24 mouse cellular contexts compared by ENCODE assay signal in the genomic region with DNA sequence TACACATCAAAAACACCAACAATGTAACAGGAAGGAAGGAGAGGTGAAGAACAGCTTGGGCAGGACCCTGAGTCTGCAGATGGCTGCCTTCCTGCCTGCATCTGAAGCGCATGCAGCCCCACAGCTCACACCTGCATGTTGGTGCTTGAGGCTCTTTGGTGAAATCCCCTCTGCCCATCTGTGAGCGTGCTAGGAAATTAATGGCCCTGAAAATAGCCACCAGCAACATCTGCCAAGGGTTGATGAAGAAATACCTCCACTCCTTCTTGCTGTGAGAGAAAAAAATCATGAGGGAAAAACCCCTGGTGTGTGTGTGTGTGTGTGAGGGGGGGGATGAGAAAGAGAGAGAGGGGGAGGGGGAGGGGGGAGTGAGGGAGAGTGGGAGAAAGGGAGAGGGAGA. TPM values are rescaled to one million over a fixed set of nuclear protein-coding genes. Genes with fewer than 3 reads are reported as not detected.
A peak's percentile ranks its signal among the peaks of the same experiment; 100 is the strongest.
DNase-seq lines count a peak whose midpoint lies in the region; ATAC-seq and TF ChIP-seq lines count a peak whose summit lies in the region.
"Had no signal": no experiment of that assay in that cellular context is flagged by ENCODE, and none has a peak within 500 bp of the region (broad histone marks: within the 10 kb centered on the region; RNA-seq: fewer than 3 reads in every experiment).

No protein-coding gene starts in this region.

- H3K9ac ChIP-seq in neural tube, embryonic 15.5 days (replicated peaks): no peak overlapping the region
- H3K9ac ChIP-seq: embryonic facial prominence, embryonic 12.5 days; embryonic facial prominence, embryonic 15.5 days; forebrain, postnatal 0 days; hindbrain, embryonic 12.5 days had no signal

- H3K36me3 ChIP-seq in neural tube, embryonic 15.5 days: no peaks in the 10 kb centered on the region
- H3K36me3 ChIP-seq: embryonic facial prominence, embryonic 12.5 days; embryonic facial prominence, embryonic 15.5 days; G1E; hindbrain, embryonic 12.5 days had no signal

- 40% methylated on average over 2 of the region's 2 CpGs for WGBS in neural tube, embryonic 15.5 days

- DNase-seq in neural tube, embryonic 10.5 days (ENCODE audit: extremely low spot score, low spot score): no peak
- DNase-seq in thymus, postnatal 4 days: peak; percentile 13
- no peak for DNase-seq in thymus, adult 18-20 months
- DNase-seq in Patski (ENCODE audit: low read depth, low spot score): peak; percentile 7
- DNase-seq: adrenal gland, adult 2 months; adrenal gland, postnatal 14 days; cerebellum, adult 11 months; cerebellum, adult 2 months; cerebellum, adult 9-11 months; cerebellum, postnatal 25 days; forebrain, postnatal 0 days; gastrocnemius, adult 2 months; gastrocnemius, postnatal 14 days; heart, adult 11 months had no signal

- peak; percentile 31; the same call in 1 of the 2 replicates for ATAC-seq in neural tube, embryonic 15.5 days (ENCODE audit: low FRiP score)
- peak; percentile 17 for ATAC-seq in Patski
- ATAC-seq in monocyte, adult 5-6 weeks (replicated peaks; ENCODE audit: insufficient number of reproducible peaks, low FRiP score, low TSS enrichment, poor library complexity, severe bottlenecking): no peak
- ATAC-seq: forebrain, embryonic 14.5 days; forebrain, postnatal 0 days; hindbrain, embryonic 16.5 days had no signal

- H3K4me2 ChIP-seq in neural tube, embryonic 15.5 days: no peak overlapping the region
- H3K4me2 ChIP-seq: embryonic facial prominence, embryonic 12.5 days; embryonic facial prominence, embryonic 15.5 days; heart, embryonic 11.5 days; hindbrain, embryonic 12.5 days had no signal

- H3K27me3 ChIP-seq in neural tube, embryonic 15.5 days (replicated peaks): no peaks in the 10 kb centered on the region
- no peaks in the 10 kb centered on the region for H3K27me3 ChIP-seq in Patski
- H3K27me3 ChIP-seq: embryonic facial prominence, embryonic 12.5 days; embryonic facial prominence, embryonic 15.5 days; hindbrain, embryonic 12.5 days had no signal

- H3K4me1 ChIP-seq in neural tube, embryonic 15.5 days: no peaks in the 10 kb centered on the region
- H3K4me1 ChIP-seq: embryonic facial prominence, embryonic 12.5 days; embryonic facial prominence, embryonic 15.5 days; hindbrain, embryonic 12.5 days had no signal

- H3K4me3 ChIP-seq in neural tube, embryonic 15.5 days (replicated peaks): no peak overlapping the region
- H3K4me3 ChIP-seq: embryonic facial prominence, embryonic 12.5 days; embryonic facial prominence, embryonic 15.5 days; gastrocnemius, adult 2 months; hindbrain, embryonic 12.5 days had no signal

- H3K9me3 ChIP-seq in neural tube, embryonic 15.5 days (replicated peaks): no peaks in the 10 kb centered on the region
- H3K9me3 ChIP-seq: embryonic facial prominence, embryonic 12.5 days; embryonic facial prominence, embryonic 15.5 days; G1E; hindbrain, embryonic 12.5 days had no signal

- CTCF ChIA-PET in Patski (lab: Charles Lee): interaction anchor here (0.9 kb wide), 1 partner anchor 113 kb away, joined by 4 read pairs; no protein-coding TSS in a partner anchor

- in situ Hi-C loops in Patski (cut with MboI; ENCODE audit: low pct_unique_long_range_greater_than_20kb): no loop called here

- no peak overlapping the region for H3K27ac ChIP-seq in neural tube, embryonic 15.5 days (replicated peaks)
- H3K27ac ChIP-seq: embryonic facial prominence, embryonic 12.5 days; embryonic facial prominence, embryonic 15.5 days; gastrocnemius, adult 2 months; hindbrain, embryonic 12.5 days had no signal

- POLR2A ChIA-PET in Patski (lab: Charles Lee): no interaction called here

- no peak for TF ChIP-seq CTCF in Patski (IDR thresholded peaks at IDR 0.05)

RNA-seq across cellular contexts. Expression of gene Oscar, which starts 35.9 kb away (rescaled TPM):
- 0.38 and 0.84 TPM in 2 replicates for polyA plus RNA-seq in neural tube, embryonic 15.5 days (2015; fragmentation: Nextera tagmentation; extraction: Ambion mirVana)
- 0.09 TPM for polyA plus RNA-seq in Patski (2021)
- not detected in 3 replicates for total RNA-seq in monocyte, adult 5-6 weeks (2017)
- total RNA-seq: adrenal gland, adult 2 months; adrenal gland, postnatal 14 days; common myeloid progenitor, adult 5-6 weeks; gastrocnemius, adult 2 months had no signal
- polyA plus RNA-seq: G1E had no signal

RNA-seq across cellular contexts. Expression of gene Ndufa3, which starts 37.1 kb away (rescaled TPM):
- 535 and 605 TPM in 2 replicates for polyA plus RNA-seq in neural tube, embryonic 15.5 days (2015; fragmentation: Nextera tagmentation; extraction: Ambion mirVana)
- polyA plus RNA-seq in Patski (2021): 328 TPM
- 163 to 226 TPM (median 220 TPM) in 3 replicates for total RNA-seq in monocyte, adult 5-6 weeks (2017)

RNA-seq across cellular contexts. Expression of gene Tfpt, which starts 49.7 kb away (rescaled TPM):
- polyA plus RNA-seq in neural tube, embryonic 15.5 days (2015; fragmentation: Nextera tagmentation; extraction: Ambion mirVana): 34.6 and 39.7 TPM in 2 replicates
- polyA plus RNA-seq in Patski (2021): 27.1 TPM
- 20.6 to 34.9 TPM (median 28.7 TPM) in 3 replicates for total RNA-seq in monocyte, adult 5-6 weeks (2017)

RNA-seq across cellular contexts. Expression of gene Prpf31, which starts 49.8 kb away (rescaled TPM):
- polyA plus RNA-seq in neural tube, embryonic 15.5 days (2015; fragmentation: Nextera tagmentation; extraction: Ambion mirVana): 85.9 and 93.1 TPM in 2 replicates
- polyA plus RNA-seq in Patski (2021): 58.0 TPM
- 50.9 to 63.8 TPM (median 57.8 TPM) in 3 replicates for total RNA-seq in monocyte, adult 5-6 weeks (2017)

Comparison
In these comparisons a context has a peak if more than half of its experiments do, and no peak if none do; other contexts are left out.
1. DNase-seq: peak in thymus, postnatal 4 days (single experiment) and Patski (single experiment); none in neural tube, embryonic 10.5 days (single experiment) and thymus, adult 18-20 months (0 of 2).